Mouse (Mus musculus) midbrain, embryonic 12.5 days (tissue): ENCODE data around the gene Gm45021. TPM values are rescaled to one million over a fixed set of nuclear protein-coding genes. Genes with fewer than 3 reads are reported as not detected.

ENCODE experiments used
- ATAC-seq: fragments of 200-750 bp; cut with Nextera tagmentation; 2 replicates; pipeline ENCODE4 v1.8.0; 2017; ENCODE audit warnings: low read depth, moderate TSS enrichment, moderate library complexity; ENCODE audit not compliant: low FRiP score
- H3K27ac ChIP-seq: fragments of 300-500 bp; sonication (generic); replicated peaks from 2 replicates; pipeline ENCODE4 v1.5.1; 2016; ENCODE audit warnings: mild to moderate bottlenecking
- H3K27me3 ChIP-seq: fragments of 300-500 bp; sonication (generic); 2 replicates; pipeline ENCODE4 v1.6.1; 2016; ENCODE audit warnings: mild to moderate bottlenecking
- H3K36me3 ChIP-seq: fragments of 300-500 bp; sonication (generic); 2 replicates; pipeline ENCODE4 v1.6.1; 2016
- H3K4me1 ChIP-seq: fragments of 300-500 bp; sonication (generic); 2 replicates; pipeline ENCODE4 v1.6.1; 2016
- H3K4me2 ChIP-seq: fragments of 300-500 bp; sonication (generic); replicated peaks from 2 replicates; pipeline ENCODE4 v1.6.1; 2016; ENCODE audit warnings: mild to moderate bottlenecking, moderate library complexity
- H3K4me3 ChIP-seq: fragments of 300-500 bp; sonication (generic); 2 replicates; pipeline ENCODE4 v1.5.1; 2016; ENCODE audit warnings: mild to moderate bottlenecking
- H3K9ac ChIP-seq: fragments of 300-500 bp; sonication (generic); replicated peaks from 2 replicates; pipeline ENCODE4 v1.6.1; 2016; ENCODE audit warnings: mild to moderate bottlenecking, moderate library complexity
- H3K9me3 ChIP-seq: fragments of 300-500 bp; sonication (generic); 2 replicates; pipeline ENCODE4 v1.6.1; 2016; ENCODE audit warnings: mild to moderate bottlenecking
- WGBS: fragments of 180-500 bp; shearing (Covaris S2); methylation state at CpG from one replicate; pipeline ENCODE4 v1.1.7; 2016; 5-methylcytosine and 5-hydroxymethylcytosine counted together
- polyA plus RNA-seq: library from polyadenylated mRNA; unstranded; fragments of >200 nt; fragmentation: Nextera tagmentation; extraction: Ambion mirVana; gene quantifications from 2 replicates; pipeline ENCODE4 v1.2.1, GENCODE M21; 2016

Gene Gm45021
- polyA plus RNA-seq, 1 experiment from 2014 or later, result not detected

DNA sequence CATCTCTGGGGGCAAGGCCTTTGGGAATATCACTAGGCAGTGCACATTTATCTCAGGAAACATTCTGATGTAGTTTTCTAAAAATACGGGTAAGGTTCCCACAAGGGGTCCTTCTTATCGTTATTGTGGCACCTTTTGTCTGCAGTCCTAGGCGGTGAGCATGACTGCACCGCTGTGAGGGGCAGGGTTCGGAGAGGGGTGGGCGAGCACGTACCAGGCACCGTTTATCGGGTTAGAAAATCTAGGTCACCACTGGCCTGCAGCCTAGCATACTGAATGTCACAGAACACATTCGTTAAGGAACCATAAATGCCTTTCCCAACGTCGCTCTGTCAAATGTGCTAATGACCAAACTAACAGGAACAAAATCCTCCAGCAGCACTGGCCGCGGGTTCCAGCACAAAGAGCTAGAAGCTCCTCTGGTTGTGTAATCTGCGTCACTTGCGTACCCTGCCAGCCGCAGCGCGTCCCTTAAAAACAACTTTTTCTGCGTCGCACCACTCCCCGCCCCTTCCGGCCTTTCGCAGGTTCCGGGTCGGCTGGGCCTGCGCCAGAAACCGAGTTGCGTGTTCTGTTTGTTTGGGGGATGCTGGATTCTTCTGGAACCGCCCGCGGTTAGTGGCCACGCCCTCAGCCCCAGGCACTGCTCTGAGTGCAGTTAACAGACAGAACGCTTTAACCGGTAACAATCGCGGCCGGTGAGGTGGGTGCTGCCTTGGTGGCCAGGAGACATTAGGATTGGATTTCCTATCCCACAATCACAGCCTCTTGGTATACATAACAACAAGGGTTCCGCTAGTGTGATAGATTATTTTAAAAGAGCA, 34.9 kb upstream of the Gm45021 start, which contains the start of gene Lrrc61:
TSS of gene Lrrc61 (plus strand) at position 517 of the 824 bp plus-strand sequence.
- WGBS, result under 1% methylated on average over 39 of the region's 39 CpGs
- Histone ChIP-seq H3K4me1 (peaks cover 18% of the 10 kb centered on the region), H3K36me3 (peaks cover 24% of the 10 kb centered on the region; the same call in 1 of the 2 replicates), H3K27me3 (no peaks in the 10 kb centered on the region; the same call in 1 of the 2 replicates), H3K4me3 (peak within 1 kb of the TSS; percentile 45), H3K4me2 (peak within 1 kb of the TSS; percentile 69), H3K9me3 (no peaks in the 10 kb centered on the region), H3K27ac (peak within 1 kb of the TSS; percentile 94), H3K9ac (peak within 1 kb of the TSS; percentile 74)
- peak; percentile 92 for ATAC-seq

DNA sequence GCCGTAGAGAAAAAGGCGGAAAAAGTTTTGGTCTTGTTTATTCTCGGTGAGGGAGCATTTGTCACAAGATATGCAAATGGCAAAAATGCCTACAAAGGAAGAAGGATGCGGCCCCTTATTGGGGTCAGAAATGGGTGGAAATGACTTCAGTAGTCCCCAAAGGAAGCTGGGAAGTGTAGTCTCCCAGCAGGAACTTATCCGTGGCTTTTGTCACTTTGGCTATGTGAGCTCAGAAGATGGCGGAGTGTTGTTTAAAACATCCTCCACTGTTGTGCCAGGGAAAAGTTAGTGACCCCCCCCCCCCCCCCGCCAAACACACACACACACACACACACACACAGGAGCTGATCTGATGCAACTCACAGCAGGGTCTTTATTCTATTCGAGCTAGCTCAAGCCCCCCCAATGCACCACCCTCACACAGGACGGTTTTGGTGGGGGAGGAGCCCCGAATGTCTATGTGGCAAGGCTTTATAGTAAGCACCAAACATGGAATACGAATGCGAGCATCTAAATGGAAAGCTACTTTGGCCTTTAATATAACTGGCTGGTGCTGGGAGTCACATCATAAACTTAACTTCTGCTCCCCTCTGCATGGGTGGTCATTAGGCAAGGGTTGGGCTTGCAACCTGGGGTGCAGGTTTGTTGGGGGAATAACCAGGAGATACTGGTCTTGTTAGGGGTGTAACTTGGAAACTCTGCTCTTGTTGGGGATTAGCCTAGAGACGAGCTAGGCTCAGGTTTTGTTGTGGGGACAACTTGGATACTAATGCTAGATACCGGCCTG, 34.1 kb upstream of the Gm45021 start:
- H3K4me3 ChIP-seq, result peak overlapping the region; percentile 45
- peak overlapping the region; percentile 94 for H3K27ac ChIP-seq
- ATAC-seq, result peak; percentile 82
- H3K4me2 ChIP-seq, result peak overlapping the region; percentile 69
- no peaks in the 10 kb centered on the region; the same call in 1 of the 2 replicates for H3K27me3 ChIP-seq
- peaks cover 18% of the 10 kb centered on the region for H3K4me1 ChIP-seq
- WGBS, result 32% methylated on average over 13 of the region's 14 CpGs
- no peaks in the 10 kb centered on the region for H3K9me3 ChIP-seq
- H3K36me3 ChIP-seq, result peaks cover 32% of the 10 kb centered on the region; the same call in 1 of the 2 replicates
- peak overlapping the region; percentile 74 for H3K9ac ChIP-seq

DNA sequence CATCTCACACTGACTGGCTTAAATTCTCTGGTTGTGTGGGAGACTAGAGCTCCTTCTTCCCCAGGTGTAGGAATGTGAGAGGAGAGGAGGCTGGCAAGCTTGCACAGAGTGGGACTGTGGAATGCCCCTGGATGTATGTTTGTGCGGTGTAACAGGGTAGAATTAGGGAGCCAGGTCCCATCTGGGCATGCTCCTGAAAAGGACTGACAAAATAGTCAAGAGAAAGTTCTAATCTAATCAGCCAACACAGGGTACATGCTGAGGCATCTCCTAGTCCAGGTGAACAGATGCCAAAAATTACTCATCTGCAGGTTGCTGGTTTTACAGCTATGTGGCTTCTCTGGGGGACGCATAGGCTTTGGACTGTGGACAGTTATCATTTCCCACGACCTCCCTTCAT, 33.5 kb upstream of the Gm45021 start:
- H3K4me1 ChIP-seq, result peaks cover 18% of the 10 kb centered on the region
- no peak overlapping the region for H3K4me3 ChIP-seq
- no peak overlapping the region for H3K27ac ChIP-seq
- H3K9ac ChIP-seq, result no peak overlapping the region
- 86% methylated on average over 3 of the region's 3 CpGs for WGBS
- no peaks in the 10 kb centered on the region for H3K9me3 ChIP-seq
- H3K36me3 ChIP-seq, result peaks cover 36% of the 10 kb centered on the region; the same call in 1 of the 2 replicates
- peak overlapping the region; percentile 69 for H3K4me2 ChIP-seq
- H3K27me3 ChIP-seq, result no peaks in the 10 kb centered on the region; the same call in 1 of the 2 replicates
- no peak for ATAC-seq

DNA sequence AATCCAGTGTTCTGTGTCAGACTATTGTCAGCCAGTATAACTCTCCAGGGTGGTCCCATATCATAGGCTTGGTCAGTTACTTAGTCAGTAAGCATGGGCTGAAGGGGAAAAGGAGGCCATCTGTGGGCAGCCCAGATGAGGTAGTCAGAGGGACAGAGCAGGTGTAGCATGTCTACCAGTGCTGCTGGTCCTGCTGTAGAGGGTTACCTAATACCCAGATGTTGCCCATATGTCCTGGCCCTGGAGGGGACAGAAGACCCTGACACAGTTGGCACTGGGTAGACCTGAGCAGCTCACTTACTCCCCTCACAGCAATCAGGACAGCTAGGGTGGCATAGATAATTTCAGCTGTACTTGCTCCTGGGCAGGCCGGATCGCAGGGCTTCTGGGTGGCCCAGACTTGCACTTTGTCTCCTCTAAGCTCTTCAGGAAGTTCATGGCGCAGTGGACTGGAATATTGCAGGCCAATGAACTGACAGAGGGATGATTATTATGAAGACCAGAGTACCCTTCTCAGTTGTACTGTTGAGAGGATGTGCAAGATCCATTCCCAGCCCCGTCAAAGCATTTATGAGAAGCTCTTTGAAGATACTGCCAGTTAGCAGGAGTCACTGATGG, 23.6 kb upstream of the Gm45021 start:
- H3K4me2 ChIP-seq, result no peak overlapping the region
- no peaks in the 10 kb centered on the region for H3K9me3 ChIP-seq
- H3K27ac ChIP-seq, result no peak overlapping the region
- H3K9ac ChIP-seq, result no peak overlapping the region
- peaks cover 44% of the 10 kb centered on the region for H3K36me3 ChIP-seq
- no peak overlapping the region for H3K4me3 ChIP-seq
- H3K27me3 ChIP-seq, result no peaks in the 10 kb centered on the region
- no peaks in the 10 kb centered on the region for H3K4me1 ChIP-seq
- no peak for ATAC-seq
- 95% methylated on average over 4 of the region's 4 CpGs for WGBS

DNA sequence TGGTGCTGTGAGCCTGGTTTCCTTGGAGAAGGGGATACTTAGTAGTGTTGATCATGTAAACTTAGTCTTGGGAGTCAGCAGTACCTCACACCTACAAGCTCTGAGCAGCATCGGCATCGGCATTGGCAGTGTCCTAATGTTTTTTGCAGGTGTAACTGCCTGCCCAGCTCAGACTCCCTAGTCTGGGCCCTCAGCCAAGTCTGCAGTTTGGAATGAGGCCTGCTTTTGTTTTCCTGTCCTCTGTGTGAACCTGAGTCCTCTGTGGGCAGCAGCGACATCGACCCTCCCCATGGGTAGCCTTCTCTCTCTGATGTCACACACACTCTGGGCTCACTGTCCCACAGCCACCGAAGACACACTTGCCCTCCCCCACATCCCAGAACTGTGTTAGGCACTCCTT, 23.1 kb upstream of the Gm45021 start:
- ATAC-seq, result no peak
- no peaks in the 10 kb centered on the region for H3K27me3 ChIP-seq
- H3K27ac ChIP-seq, result no peak overlapping the region
- H3K4me1 ChIP-seq, result no peaks in the 10 kb centered on the region
- H3K36me3 ChIP-seq, result peaks cover 44% of the 10 kb centered on the region
- H3K4me2 ChIP-seq, result no peak overlapping the region
- 83% methylated on average over 5 of the region's 5 CpGs for WGBS
- no peak overlapping the region for H3K9ac ChIP-seq
- H3K9me3 ChIP-seq, result no peaks in the 10 kb centered on the region
- H3K4me3 ChIP-seq, result no peak overlapping the region

DNA sequence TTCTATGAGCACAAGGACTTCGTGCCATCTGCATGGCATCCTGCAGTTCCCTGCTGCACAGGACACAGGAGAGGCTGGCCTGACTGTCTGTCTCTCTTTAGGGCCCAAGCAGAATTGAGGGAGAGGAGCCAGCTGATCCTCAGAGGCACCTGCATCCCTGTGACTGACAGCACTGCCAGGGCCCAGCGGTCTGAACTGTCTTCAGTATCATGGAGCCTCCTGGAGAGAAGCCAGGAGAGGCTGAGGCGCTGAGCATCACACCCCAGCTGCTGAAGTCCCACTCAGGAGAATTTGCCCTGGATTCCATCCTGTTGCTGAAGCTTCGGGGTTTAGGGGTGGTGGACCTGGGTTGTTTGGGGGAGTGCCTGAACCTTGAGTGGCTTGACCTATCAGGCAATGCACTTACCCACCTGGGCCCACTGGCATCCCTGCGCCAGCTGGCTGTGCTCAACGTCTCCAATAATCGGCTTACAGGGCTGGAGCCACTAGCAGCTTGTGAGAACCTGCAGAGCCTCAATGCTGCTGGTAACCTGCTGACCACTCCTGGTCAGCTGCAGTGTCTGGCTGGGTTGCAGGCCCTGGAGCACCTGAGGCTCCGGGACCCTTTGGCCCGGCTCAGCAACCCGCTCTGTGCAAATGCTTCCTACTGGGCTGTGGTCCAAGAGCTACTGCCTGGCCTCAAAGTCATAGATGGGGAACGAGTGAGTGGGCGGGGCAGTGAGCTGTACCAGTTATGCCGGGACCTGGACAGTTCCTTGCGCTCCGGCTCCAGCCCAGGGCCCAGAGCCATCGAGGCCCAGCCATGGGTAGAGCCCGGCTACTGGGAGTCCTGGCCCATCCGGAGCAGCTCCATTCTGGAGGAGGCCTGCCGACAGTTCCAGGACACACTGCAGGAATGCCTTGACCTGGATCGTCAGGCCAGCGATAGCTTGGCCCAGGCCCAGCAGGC, 21.1 kb upstream of the Gm45021 start:
- no peak overlapping the region for H3K9ac ChIP-seq
- H3K9me3 ChIP-seq, result no peaks in the 10 kb centered on the region
- ATAC-seq, result no peak
- H3K36me3 ChIP-seq, result peaks cover 39% of the 10 kb centered on the region
- no peak overlapping the region for H3K4me3 ChIP-seq
- no peak overlapping the region for H3K27ac ChIP-seq
- no peaks in the 10 kb centered on the region for H3K4me1 ChIP-seq
- WGBS, result 91% methylated on average over 21 of the region's 21 CpGs
- no peak overlapping the region for H3K4me2 ChIP-seq
- H3K27me3 ChIP-seq, result no peaks in the 10 kb centered on the region

DNA sequence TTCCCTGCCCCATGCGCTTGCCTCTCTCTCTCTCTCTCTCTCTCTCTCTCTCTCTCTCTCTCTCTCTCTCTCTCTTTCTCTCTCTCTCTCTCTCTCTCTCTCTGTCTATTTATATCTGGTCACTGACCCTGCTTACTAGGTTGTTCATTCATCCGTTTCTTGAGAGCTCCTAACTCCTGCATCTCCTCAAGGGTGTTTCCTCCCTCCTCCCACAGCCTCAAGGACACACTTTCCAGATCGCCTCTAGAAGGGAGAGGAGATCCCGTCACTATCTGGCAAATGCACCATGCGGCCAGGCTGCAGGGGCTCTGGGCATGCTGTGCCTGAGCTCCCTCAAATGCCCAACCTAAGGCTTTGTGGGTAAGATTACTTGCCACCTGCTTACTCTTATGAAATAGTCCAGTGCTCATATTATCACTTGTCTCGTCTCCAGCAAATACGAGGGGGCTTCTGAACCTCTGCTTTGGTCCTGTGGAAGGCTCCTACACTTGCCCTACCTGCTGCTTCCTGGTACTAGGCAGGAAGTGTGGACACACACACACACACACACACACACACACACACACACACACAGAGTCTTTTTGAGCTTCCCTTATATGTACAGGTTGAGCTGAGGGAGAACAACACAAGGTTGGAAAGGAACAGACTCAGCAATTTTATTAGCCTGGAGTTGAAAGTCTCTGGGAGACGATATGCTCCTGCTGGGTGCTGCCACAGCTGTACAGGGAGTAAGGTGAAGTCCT, 20.2 kb upstream of the Gm45021 start:
- H3K4me1 ChIP-seq, result no peaks in the 10 kb centered on the region
- no peak overlapping the region for H3K4me2 ChIP-seq
- no peak overlapping the region for H3K27ac ChIP-seq
- H3K4me3 ChIP-seq, result no peak overlapping the region
- H3K9ac ChIP-seq, result no peak overlapping the region
- peaks cover 35% of the 10 kb centered on the region for H3K36me3 ChIP-seq
- ATAC-seq, result no peak
- H3K9me3 ChIP-seq, result no peaks in the 10 kb centered on the region
- WGBS, result 88% methylated on average over 8 of the region's 8 CpGs
- no peaks in the 10 kb centered on the region for H3K27me3 ChIP-seq

DNA sequence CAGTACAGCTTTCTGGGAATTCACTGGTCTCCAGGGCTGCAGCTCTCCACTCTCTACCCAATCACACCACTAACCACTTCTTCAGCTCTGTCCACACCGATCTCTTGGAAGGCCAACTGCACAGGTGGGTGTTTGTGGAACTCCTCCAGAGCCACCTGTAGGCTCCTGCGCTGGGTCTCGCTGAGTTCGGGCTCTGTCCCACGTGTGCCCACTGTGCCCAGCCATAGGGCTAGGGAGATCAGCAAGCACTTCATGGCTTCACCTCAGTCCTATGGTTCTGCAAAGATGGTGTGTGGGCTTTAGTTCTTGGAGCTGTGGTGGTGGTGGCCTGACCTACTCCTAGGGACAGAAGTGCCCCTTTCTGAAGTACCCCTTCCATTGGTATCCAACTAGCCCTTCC, 17.4 kb upstream of the Gm45021 start:
- no peak overlapping the region for H3K9ac ChIP-seq
- 94% methylated on average over 5 of the region's 5 CpGs for WGBS
- H3K9me3 ChIP-seq, result no peaks in the 10 kb centered on the region
- H3K27me3 ChIP-seq, result no peaks in the 10 kb centered on the region
- H3K27ac ChIP-seq, result no peak overlapping the region
- no peak overlapping the region for H3K4me2 ChIP-seq
- H3K36me3 ChIP-seq, result peaks cover 18% of the 10 kb centered on the region
- no peak for ATAC-seq
- no peak overlapping the region for H3K4me3 ChIP-seq
- H3K4me1 ChIP-seq, result no peaks in the 10 kb centered on the region

DNA sequence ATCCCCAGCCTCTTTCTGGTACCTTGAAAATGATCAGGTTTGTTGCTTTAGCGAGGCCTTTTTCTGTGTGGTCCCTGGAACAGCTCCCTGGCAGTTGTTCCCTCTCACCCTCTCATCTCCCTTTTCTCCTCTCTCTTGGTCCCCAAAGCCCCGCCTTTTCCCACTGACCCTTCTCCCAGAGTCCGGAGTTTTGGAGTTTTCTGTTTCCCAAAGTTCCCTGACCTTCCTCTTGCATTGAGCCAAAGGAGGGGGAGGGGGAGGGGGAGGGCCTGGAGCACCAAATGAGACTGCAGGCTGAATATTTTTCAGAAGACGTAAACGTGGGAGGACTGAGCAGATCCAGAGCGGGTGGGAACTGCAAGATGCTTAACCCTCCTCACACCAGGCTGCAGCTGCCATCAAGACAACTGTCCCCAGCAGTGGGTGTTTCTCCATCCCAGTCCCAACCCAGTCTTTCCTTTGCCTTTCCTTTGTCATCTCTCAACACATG, 16.8 kb upstream of the Gm45021 start, which contains the start of gene Rarres2:
TSS of gene Rarres2 (minus strand) at position 218 of the 490 bp plus-strand sequence.
- WGBS, result 42% methylated on average over 6 of the region's 6 CpGs
- no peaks in the 10 kb centered on the region for H3K27me3 ChIP-seq
- ATAC-seq, result no peak

DNA sequence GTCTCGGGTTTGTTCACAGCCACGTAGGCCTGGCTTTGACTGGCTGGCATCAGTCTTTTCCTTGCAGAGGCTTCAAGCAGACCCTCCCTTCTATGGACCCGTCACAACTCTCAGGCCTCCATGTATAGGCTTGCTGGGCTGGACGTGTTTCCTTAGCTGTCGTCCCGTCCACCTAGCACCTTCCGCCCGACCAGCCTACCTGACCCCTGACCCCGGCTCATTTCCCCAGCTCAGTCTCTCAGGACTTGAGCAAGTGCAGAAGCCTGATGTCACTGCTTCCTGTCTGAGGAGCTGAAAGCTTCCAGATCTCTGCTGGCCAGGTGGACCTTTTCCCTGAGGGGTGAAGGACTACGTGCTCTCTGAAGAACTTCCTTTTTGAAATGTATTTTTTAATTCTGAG, 16.1 kb upstream of the Gm45021 start:
- Histone ChIP-seq H3K4me3 (no peak overlapping the region), H3K9me3 (no peaks in the 10 kb centered on the region), H3K27me3 (no peaks in the 10 kb centered on the region), H3K4me1 (no peaks in the 10 kb centered on the region), H3K9ac (no peak overlapping the region), H3K27ac (no peak overlapping the region), H3K4me2 (no peak overlapping the region), H3K36me3 (peaks cover 13% of the 10 kb centered on the region; the same call in 1 of the 2 replicates)
- ATAC-seq, result no peak
- 69% methylated on average over 10 of the region's 10 CpGs for WGBS

More for the DNA sequence above, 16.8 kb upstream of the Gm45021 start, which contains the start of gene Rarres2:
- no peak within 1 kb of the TSS for H3K4me3 ChIP-seq
- H3K4me1 ChIP-seq, result no peaks in the 10 kb centered on the region
- peaks cover 18% of the 10 kb centered on the region for H3K36me3 ChIP-seq
- no peaks in the 10 kb centered on the region for H3K9me3 ChIP-seq
- no peak within 1 kb of the TSS for H3K9ac ChIP-seq
- H3K27ac ChIP-seq, result no peak within 1 kb of the TSS
- H3K4me2 ChIP-seq, result no peak within 1 kb of the TSS
